Mouse (Mus musculus) v-Abl transformed pro-B cells (cell line): ENCODE measurements around the gene Rnf32.

Experiments
- in situ Hi-C, 2 experiments: fragments of 400-800 bp; cut with MboI; formaldehyde crosslinking; loops; one replicate each; pipeline ENCODE4 v1.15.1; 2025; ENCODE audit not compliant: unreplicated experiment in 2 of 2

The Rnf32 gene

DNA sequence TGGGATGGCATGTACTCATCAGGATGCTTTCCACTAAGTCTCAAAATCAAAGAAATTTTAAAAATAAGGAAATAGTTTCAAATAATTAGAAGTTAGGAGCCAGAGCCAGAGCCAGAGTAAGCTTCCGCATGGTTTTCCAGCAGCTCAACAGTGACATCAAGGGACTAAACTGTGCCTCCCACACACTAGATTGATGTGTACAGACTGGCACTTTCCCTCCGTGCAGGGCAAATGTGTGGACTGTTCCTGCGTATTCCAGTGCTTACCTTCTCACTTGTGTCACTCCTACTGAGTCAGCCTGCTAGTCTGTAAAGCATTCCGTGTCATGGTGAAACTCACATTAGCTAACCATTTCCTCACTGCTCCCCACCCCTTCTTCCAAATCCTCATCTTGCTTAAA lies 75.1 kb downstream of the Rnf32 start:
- in situ Hi-C loops: no loop called here

GRCm38 (mm10) chr5:29273426-29273825 lies 77.6 kb downstream of the Rnf32 start:
- in situ Hi-C loops: no loop called here

DNA sequence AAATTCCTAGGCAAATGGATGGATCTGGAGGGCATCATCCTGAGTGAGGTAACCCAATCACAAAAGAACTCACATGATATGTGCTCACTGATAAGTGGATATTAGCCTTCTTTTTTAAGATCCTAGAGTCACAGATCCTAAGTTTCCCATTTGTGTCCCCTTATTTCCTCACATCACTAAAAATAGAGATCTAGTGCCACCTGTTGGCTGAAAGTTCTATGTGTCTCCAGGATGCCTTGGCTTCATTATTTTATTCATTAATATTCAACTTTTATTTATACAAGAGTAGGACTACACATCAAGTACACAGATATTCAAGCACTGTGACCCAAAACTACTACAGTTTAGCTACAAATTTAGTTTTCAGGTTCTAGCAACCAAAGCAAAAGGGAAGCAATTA lies 79.0 kb downstream of the Rnf32 start:
- in situ Hi-C loops: loop anchor here (25.0 kb wide), 3 partner anchors 1137 to 1537 kb away; no protein-coding TSS in a partner anchor
